Mouse (Mus musculus) lung, postnatal 36 days (tissue): ENCODE measurements around the gene Rgs14.

Experiments used
- DNase-seq: peaks from one replicate; pipeline ENCODE4 v3.0.0; 2022; ENCODE audit warnings: mixed read lengths

Rgs14 gene

GRCm38 (mm10) chr13:55369531-55370114 is at the start of gene Rgs14:
Rgs14 (plus strand) TSS chr13:55369732.
- peak; percentile 73 for DNase-seq

- no peak for DNase-seq
Observed at GRCm38 (mm10) chr13:55319931-55320533, 49.5 kb upstream of the Rgs14 start, which contains the start of gene Prelid1. Prelid1 (plus strand) TSS chr13:55320500.

DNA sequence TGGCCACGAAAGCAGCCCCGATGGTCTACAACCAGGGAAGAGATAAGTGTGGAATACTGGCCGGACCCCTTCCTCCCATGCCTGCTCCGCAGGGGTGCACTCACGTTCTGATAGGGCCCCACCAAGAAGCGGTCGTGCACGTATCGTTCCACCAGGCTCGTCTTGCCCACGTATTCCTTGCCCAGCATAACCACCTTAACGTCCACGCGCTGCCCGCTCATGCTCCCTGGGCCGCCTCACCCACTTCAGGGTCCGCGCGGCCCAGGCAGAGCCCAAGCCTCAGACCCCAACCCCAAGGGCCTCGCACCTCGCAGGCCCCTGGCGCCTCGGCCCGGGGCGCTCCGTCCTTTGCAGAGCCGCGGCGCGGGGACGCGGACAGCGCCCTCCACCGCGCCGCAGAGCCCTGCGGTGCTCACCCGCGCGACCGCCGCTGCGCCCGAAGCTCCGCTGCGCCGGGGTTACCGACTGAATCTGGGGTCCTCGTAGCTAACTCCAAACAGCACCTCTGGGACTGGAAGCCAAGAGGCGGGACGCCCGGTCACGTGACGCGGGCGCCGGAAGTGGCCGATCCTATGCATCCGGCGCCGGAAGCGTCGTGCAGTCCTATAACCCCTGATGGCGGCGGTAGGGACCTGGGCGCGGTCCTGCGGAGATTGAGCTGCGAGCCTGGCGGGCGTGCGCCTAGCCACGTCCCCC is 48.0 kb upstream of the Rgs14 start, which contains the start of gene Rab24:
Gene Rab24, minus strand, starts transcription at position 513 of the 696 bp plus-strand sequence.
- peak; percentile 93 for DNase-seq

DNA sequence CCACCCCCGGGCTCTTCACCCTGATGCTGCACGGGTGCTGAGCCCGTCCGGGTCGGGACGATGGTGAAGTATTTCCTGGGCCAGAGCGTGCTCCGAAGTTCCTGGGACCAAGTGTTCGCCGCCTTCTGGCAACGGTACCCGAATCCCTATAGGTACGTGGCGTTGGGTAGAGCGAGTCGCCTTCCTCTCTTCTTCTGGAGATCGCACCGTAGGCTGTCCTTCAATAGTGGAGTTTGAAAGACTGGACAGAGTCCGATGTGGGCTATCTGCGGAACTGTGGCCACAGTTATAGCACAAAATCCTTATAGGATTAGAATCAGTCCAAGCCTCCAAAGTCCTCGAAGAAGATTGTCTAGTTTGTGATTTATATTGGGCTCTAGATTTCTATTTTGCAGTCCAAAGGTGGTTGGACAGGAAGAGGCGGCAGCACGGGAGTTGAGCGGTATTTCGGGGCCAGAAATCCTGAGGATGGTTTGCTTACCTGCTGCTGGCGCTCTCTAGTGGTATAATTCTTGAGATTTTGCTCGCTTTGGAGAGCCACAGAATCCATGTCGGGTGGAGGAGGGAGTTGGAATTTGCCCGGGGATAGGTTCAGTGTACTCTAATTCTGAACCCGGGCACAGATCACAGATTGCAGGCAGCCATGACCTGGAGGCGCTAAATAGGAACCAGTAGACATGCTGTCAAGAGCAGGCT is 47.3 kb upstream of the Rgs14 start:
- peak; percentile 64 for DNase-seq

DNA sequence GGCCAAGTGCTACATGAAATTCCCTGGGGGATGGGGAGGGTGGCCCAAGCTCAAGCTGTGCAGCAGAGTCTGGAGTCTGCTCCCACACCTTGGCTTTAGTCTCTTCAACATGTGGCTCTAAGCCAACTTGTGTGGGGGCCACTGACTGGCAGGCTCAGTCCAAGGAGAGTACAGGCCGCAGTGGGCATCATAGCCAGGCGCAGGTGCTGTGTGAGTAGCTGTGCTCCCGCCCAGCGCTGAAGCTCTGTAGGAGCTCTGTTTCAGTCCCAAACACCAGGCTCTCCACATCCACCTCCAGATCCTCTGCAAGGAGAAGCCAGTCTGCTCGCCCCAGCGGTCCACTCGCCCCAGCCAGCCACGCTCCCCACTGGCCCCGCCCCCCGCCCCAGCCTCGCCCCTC is 43.9 kb upstream of the Rgs14 start:
- no peak for DNase-seq

DNA sequence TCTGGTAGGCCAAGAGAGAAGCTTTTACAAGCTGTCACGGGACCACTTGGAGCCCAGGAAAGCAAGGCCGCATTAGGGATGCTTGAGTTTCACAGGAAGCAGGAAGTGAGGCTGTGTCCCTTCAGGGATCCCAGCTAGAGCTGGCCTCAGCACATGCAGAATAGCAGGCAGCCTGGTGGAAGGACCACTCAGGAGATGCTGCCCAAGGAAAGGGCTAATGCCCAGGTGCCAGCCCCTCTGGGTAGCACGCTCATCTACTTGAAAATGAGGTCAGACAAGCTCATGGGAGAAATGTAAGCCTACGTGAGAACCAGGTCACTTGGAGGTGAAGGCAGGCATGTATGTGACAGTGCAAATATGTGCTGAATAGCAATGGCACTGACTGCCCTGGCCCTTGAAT is 42.4 kb upstream of the Rgs14 start:
- DNase-seq = no peak

GRCm38 (mm10) chr13:55327633-55328032 is 41.9 kb upstream of the Rgs14 start:
- DNase-seq = peak; percentile 94

DNA sequence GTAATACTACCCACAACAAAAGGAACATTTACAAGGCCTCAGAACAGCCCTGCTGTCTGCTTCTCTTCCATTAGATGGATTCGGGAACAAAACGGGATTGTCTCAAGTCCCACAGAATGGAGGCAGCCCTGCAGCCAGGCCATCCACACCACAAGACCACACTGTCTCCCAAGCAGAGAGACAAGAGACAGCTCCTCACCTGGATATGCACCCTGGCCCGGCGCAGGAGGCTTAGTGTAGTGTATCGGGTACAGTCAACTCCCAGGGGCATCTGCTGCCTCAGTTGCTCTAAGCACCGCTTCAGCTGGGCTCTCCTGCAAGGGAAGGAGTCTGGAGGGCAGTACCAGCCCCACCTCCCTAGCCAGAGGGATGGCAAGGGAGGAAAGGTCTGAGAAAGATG is 41.4 kb upstream of the Rgs14 start:
- no peak for DNase-seq

GRCm38 (mm10) chr13:55328641-55329040 is 40.9 kb upstream of the Rgs14 start:
- DNase-seq = no peak

- DNase-seq = no peak
Observed at GRCm38 (mm10) chr13:55329109-55329682, 40.3 kb upstream of the Rgs14 start.

DNA sequence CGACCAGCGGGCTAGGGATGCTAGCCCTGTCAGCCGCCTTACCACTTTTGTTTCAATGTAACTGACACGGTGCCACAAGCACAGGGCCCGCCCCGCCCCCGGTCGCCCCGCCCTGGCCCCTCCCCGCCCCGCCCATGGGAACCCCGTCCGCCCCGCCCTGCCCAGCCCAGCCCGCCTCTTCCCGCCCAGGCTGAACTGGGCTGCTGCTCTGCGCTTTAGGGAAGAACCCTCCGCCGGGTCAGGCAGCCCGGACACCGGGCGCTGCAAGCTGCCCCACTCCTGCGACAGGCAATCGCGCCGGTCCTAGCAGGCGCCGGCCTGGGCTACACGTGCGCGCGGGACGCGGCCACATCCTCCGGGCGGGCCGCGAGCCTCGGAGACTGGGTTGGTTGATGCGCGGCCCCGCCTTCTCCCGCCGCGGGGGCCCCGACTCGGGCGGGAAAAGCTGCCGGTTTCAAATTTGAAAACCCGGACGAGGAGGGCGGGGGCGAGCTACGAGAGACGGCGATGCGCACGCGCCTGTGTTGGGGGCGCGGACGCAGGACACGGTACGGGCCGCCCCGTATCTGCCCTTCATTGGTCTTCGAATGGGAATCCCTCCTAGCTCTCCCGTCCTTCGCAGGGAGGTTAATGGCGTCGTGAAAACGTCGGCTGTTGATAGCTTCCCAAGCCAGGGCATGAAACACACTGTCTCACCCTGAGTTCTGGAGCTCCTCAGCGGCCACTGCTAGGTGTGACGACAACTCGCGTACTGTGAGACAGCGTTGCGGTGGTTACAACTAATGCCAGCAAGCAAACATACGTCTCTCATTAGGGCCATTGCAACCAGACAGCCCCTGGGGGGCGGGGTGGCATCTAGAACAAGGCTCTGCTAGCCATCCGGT is 39.6 kb upstream of the Rgs14 start, which contains the start of gene Mxd3:
Gene Mxd3, minus strand, starts transcription at position 141 of the 884 bp plus-strand sequence.
- peak; percentile 79 for DNase-seq

GRCm38 (mm10) chr13:55330567-55331400 is 38.7 kb upstream of the Rgs14 start:
- no peak for DNase-seq

DNA sequence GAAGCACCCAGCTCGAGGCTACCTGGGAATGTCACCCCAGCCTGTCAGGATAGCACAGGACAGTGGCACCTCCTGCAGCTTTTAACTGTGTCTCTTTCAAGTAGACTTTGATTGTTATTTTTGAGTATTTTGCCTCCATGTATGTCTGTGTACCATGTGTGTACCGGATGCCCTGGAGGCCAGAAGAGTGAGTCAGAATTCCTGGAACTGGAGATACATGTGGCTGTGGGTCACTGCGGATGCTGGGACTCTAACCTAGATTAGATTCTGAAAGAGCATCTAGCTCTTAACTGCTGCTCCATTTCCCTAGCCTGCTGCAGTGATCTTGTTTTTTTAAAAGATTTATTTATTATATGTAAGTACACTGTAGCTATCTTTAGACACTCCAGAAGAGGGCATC is 37.2 kb upstream of the Rgs14 start:
- no peak for DNase-seq

DNA sequence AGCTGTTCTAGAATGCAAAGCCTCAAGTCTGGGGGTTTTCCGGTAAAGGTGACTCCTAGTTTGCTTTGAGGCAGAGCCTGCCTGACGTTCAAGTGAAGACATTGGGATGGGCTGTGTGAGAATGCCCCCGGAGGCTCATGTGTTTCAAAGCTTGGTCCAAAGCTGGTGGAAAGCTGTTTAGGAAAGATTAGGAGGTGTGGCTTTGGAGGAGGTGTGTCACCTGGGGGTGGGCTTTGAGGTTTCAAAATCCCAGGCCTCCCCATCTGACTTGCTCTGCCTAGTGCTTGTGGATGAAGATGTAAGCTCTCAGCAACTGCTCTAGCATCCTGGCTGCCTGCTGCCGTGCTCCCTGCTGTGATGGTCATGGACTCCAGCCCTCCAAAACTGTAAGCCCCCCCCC is 33.8 kb upstream of the Rgs14 start:
- no peak for DNase-seq

DNA sequence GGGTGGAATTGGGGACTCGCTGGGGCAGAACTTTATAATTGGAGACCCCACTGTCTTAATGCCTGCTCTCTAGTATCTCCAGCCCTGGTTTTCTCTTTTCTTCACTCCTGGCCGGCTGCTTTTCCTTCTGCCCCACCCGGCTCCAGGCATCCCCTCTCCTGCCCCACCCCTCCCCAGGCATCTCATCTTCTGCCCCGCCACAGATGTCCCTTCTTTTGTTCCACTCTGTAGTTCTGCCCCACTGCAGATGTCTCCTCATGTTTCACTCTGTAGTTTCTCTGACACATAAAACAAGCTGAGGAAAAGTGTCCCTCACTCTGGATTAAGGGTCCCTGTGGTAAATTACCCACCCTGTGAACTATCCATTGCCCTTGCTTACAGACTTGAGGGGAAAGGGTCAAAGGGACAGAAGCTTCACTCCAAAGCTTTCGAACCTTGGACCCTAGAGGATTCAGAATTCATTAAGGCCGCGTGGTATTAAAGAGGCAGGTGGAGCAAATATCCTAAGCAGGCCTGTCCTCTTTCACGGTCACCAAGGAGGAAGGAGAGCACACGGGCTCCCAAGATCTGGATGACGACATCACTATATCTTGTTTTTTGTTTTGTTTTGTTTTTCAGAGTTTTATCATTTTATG is 32.1 kb upstream of the Rgs14 start:
- DNase-seq = no peak

DNA sequence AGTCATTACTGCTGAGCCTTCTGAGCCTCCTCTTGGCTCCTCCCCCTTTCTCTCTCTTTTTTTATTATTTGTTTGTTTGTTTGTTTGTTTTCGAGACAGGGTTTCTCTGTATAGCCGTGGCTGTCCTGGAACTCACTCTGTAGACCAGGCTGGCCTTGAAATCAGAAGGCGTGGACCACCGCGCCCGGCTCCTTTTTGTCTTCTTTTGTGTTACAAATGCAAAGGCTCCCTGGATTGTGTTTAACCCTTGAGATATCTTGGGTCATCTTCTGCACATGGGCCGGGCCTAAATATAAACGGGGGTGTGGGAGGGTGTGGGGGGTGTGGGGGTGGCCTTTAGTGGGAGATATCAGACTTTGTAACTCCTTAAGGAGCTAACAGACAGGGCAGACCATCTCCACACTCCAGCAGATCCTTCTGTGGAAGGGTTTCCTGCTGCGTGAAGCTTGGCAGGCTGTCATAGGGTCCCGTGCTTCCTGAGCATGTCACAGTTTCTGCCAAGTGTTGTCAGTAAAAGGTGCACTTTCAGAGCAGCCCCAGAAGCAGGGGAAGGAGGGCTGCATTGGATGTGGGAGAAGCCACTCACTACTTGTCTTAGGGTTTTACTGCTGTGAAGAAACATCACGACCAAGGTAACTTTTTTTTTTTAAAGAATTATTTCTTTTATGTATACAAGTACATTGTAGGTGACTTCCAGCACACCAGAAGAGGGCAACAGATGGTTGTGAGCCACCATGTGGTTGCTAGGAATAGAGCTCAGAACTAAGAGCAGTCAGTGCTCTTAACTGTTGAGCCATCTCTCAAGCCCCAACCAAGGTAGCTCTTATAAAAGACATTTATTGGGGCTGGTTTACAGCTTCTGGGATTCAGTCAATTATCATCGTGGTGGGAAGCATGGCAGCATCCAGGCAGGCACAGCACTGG is 31.1 kb upstream of the Rgs14 start:
- no peak for DNase-seq

DNA sequence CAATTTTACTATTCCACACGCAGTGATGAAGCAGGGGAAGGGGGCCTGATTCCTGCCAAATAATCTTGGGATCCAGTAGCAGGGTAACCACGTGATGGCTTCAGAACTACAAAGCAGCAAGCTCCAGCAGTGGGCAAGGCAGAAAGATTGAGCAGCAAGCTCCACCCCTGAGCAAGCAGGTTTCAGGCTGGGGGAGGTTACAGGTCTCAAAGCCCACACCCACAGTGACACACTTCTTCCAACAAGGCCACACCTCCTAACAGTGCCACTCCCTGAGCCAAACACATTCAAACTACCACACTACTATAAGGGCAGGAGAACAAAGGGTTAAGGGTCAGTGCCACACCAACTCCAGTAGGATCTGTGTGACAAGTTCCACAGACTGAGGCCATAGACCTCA is 30.3 kb upstream of the Rgs14 start:
- no peak for DNase-seq

GRCm38 (mm10) chr13:55342469-55342868 is 27.1 kb upstream of the Rgs14 start:
- DNase-seq = no peak

- no peak for DNase-seq
Observed at GRCm38 (mm10) chr13:55344286-55344685, 25.2 kb upstream of the Rgs14 start.
